ENCODE assay signal across 14 mouse cellular contexts in the genomic region with DNA sequence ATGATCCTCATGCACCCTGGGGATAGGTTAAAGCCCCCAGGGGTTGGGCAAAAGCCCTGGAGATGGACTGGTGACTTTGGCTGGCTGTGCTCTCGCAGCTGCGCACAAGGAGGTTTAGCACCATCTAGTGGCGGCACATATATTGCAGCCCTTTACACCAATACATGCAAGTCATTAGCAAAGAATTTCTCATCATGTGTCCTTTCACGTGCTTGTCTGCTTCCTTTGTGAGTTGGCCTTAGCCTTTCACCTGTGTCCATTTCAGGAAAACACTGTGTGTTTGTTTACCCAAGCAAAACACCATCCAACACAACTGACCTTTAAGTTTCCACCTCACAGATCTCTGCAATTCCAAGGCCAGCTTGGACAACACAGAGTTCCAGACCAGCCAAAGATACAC. TPM values are rescaled to one million over a fixed set of nuclear protein-coding genes. Genes with fewer than 3 reads are reported as not detected.
DNase-seq lines count a peak whose midpoint lies in the region; ATAC-seq and TF ChIP-seq lines count a peak whose summit lies in the region.
"Not testable (repeated sequence)": the region's sequence is repeated elsewhere in the genome, so short reads cannot be mapped to it uniquely, and the experiment has no call there.
"Had no signal": no experiment of that assay in that cellular context is flagged by ENCODE, and none has a peak within 500 bp of the region (broad histone marks: within the 10 kb centered on the region; RNA-seq: fewer than 3 reads in every experiment).

No protein-coding gene starts in this region.

- peak; percentile 47 for DNase-seq in T-cell, adult 2 months (ENCODE audit: low spot score)
- peak; percentile 72 to 75 for DNase-seq in cerebellum, postnatal 10 days
- peak; percentile 66 for DNase-seq in gastrocnemius, adult 2 months
- peak; percentile 56 for DNase-seq in layer of hippocampus, adult 9-10 months (ENCODE audit: low spot score)
- DNase-seq in lung, adult 18-20 months = peak; percentile 36 to 51
- DNase-seq in retina, postnatal 7 days (ENCODE audit: low read depth, low spot score) = peak; percentile 30
- DNase-seq in thymus, postnatal 36 days = peak; percentile 31 to 53

- H3K27ac ChIP-seq in gastrocnemius, adult 2 months = not testable (repeated sequence)

- intact Hi-C loops in gastrocnemius, adult 2 months (cut with DNase I) = not testable (repeated sequence)

- peak; percentile 63 for ATAC-seq in inflammation-experienced regulatory T-cells, adult 6 months

- TF ChIP-seq CTCF in gastrocnemius, adult 2 months (IDR thresholded peaks at IDR 0.05) = peak; percentile 51

- not testable (repeated sequence) for H3K4me3 ChIP-seq in gastrocnemius, adult 2 months

RNA-seq across cellular contexts. Expression of a gene that starts 8.1 kb away (rescaled TPM):
- total RNA-seq in gastrocnemius, adult 2 months (2021) = not detected
- not detected for polyA plus RNA-seq in inflammation-experienced regulatory T-cells, adult 6 months (2017; shearing (Covaris generic))
- total RNA-seq: gastrocnemius, postnatal 4 days had no signal
- polyA plus RNA-seq: brain, embryonic 14.5 days; embryonic facial prominence, embryonic 14.5 days; G1E; hindbrain, embryonic 16.5 days; midbrain, embryonic 14.5 days had no signal

RNA-seq across cellular contexts. Expression of a gene that starts 23.5 kb away (rescaled TPM):
- total RNA-seq in gastrocnemius, adult 2 months (2021) = under 1 TPM; 0.31 to 0.47 TPM
- polyA plus RNA-seq in inflammation-experienced regulatory T-cells, adult 6 months (2017; shearing (Covaris generic)) = 1 to 10 TPM; 1.2 to 2.4 (median 2.2) TPM
- total RNA-seq: G1E had no signal

RNA-seq across cellular contexts. Expression of a gene that starts 50.1 kb away (rescaled TPM):
- total RNA-seq in gastrocnemius, adult 2 months (2021) = not detected
- under 1 TPM; 0.15 to 0.51 (median 0.46) TPM for polyA plus RNA-seq in inflammation-experienced regulatory T-cells, adult 6 months (2017; shearing (Covaris generic))
- total RNA-seq: gastrocnemius, postnatal 4 days had no signal
- polyA plus RNA-seq: brain, embryonic 14.5 days; embryonic facial prominence, embryonic 14.5 days; G1E; hindbrain, embryonic 16.5 days; midbrain, embryonic 14.5 days had no signal
